Mouse (Mus musculus) lung, postnatal 0 days (tissue): Measurements from ENCODE around the gene Ankrd52. TPM values are rescaled to one million over a fixed set of nuclear protein-coding genes. Genes with fewer than 3 reads are reported as not detected.
A peak's percentile ranks its signal among the peaks of the same experiment; 100 is the strongest.

Source experiments
- ATAC-seq: fragments of 200-750 bp; cut with Nextera tagmentation; 2 replicates; pipeline ENCODE4 v1.8.0; 2017; ENCODE audit warnings: moderate library complexity
- DNase-seq: peaks from one replicate; pipeline ENCODE4 v3.0.0-alpha.2; 2016; ENCODE audit warnings: low spot score
- H3K27ac ChIP-seq: fragments of 300-500 bp; sonication (generic); 2 replicates; pipeline ENCODE4 v1.5.1; 2014; ENCODE audit warnings: antibody characterized with exemption, mild to moderate bottlenecking, low read length, mixed read lengths
- H3K27me3 ChIP-seq: fragments of 300-500 bp; sonication (generic); replicated peaks from 2 replicates; pipeline ENCODE4 v1.6.1; 2014; ENCODE audit warnings: low read length, mixed read lengths; ENCODE audit not compliant: insufficient read depth
- H3K36me3 ChIP-seq: fragments of 300-500 bp; sonication (generic); 2 replicates; pipeline ENCODE4 v1.6.1; 2014; ENCODE audit warnings: low read length, mixed read lengths; ENCODE audit not compliant: insufficient read depth
- H3K4me1 ChIP-seq: fragments of 300-500 bp; sonication (generic); 2 replicates; pipeline ENCODE4 v1.6.1; 2014; ENCODE audit warnings: antibody characterized with exemption, low read depth, low read length, mixed read lengths; ENCODE audit not compliant: insufficient read depth
- H3K4me2 ChIP-seq: fragments of 300-500 bp; sonication (generic); replicated peaks from 2 replicates; pipeline ENCODE4 v1.6.1; 2014; ENCODE audit warnings: low read depth, mild to moderate bottlenecking, low read length, moderate library complexity, mixed read lengths
- H3K4me3 ChIP-seq: fragments of 300-500 bp; sonication (generic); 2 replicates; pipeline ENCODE4 v1.5.1; 2014; ENCODE audit warnings: low read depth, low read length
- H3K9ac ChIP-seq: fragments of 300-500 bp; sonication (generic); replicated peaks from 2 replicates; pipeline ENCODE4 v1.6.1; 2014; ENCODE audit warnings: low read depth, mild to moderate bottlenecking
- H3K9me3 ChIP-seq: fragments of 300-500 bp; sonication (generic); 2 replicates; pipeline ENCODE4 v1.6.1; 2016; ENCODE audit warnings: low read length, mixed read lengths
- CTCF ChIP-seq: IDR thresholded peaks from 2 replicates; pipeline ENCODE4 v1.5.1; 2016; ENCODE audit warnings: antibody characterized with exemption, mild to moderate bottlenecking
- EP300 ChIP-seq: IDR thresholded peaks from 2 replicates; pipeline ENCODE4 v1.6.1; 2016; ENCODE audit warnings: antibody characterized with exemption, mild to moderate bottlenecking, control low read depth
- WGBS: fragments of 180-500 bp; shearing (Covaris S2); extraction: QIAGEN DNeasy Blood & Tissue Kit; methylation state at CpG from one replicate; pipeline ENCODE4 v1.1.7; 2014; 5-methylcytosine and 5-hydroxymethylcytosine counted together
- polyA plus RNA-seq: library from polyadenylated mRNA; unstranded; fragments of >200 nt; fragmentation: Nextera tagmentation; extraction: Ambion mirVana; gene quantifications from 2 replicates; pipeline ENCODE4 v1.2.1, GENCODE M21; 2015

The Ankrd52 gene
- polyA plus RNA-seq, 1 experiment from 2014 or later = 4.2 TPM

DNA sequence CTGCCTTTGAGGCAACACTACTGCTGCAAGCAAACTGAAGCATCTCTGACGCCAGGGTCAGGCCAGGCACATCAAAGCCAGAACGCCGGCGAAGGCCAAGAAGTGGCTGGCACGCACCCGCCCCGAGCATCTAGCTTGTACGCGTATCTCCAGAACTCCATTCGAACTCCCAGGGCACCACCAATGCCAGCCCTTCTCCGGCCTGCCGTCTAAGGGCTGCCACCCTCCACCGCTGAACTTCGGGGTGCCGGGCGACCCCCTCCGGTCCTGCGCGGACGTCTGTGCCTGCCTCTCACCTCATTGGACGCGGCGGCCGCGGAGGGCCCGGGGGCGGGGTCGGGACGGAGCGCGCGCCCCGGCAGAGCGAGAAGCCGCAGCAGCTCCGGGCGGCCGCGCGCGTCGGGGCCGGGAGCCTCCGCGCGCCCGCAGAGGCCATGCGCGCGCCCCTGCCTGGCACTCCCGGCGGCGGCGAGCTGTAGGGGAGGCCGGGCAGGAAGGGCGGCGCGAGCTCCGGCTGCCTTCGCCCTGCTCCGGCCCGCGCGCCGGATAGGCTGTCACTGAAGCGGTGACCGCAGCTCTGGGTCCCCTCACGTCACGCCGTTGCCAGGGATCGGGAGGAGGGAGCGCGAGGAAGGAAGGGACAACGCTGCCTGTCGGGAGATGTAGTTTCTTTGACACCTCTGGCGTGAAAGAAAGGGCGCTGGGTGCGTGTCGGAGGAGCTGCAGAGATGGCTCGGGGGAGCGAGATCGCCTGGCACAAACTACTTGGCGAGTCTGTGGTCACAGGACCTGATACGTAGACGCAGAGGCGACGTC, 8.3 kb upstream of the Ankrd52 start, which contains the start of gene Coq10a:
Gene Coq10a (minus strand): TSS at position 596 of the 816 bp plus-strand sequence.
- Histone ChIP-seq H3K4me2 (peak within 1 kb of the TSS; percentile 70), H3K36me3 (0 out of 2 replicates have a peak, but pooled peaks cover under 1% of the 10 kb centered on the region), H3K4me3 (peak within 1 kb of the TSS; percentile 70), H3K27me3 (no peaks in the 10 kb centered on the region), H3K4me1 (peaks cover 5% of the 10 kb centered on the region; the same call in 1 of the 2 replicates), H3K27ac (peak within 1 kb of the TSS; percentile 90), H3K9me3 (no peaks in the 10 kb centered on the region), H3K9ac (peak within 1 kb of the TSS; percentile 54)
- DNase-seq = peak; percentile 97
- under 1% methylated on average over 65 of the region's 87 CpGs for WGBS
- TF ChIP-seq EP300 (no peak), CTCF (no peak)
- ATAC-seq = peak; percentile 97

DNA sequence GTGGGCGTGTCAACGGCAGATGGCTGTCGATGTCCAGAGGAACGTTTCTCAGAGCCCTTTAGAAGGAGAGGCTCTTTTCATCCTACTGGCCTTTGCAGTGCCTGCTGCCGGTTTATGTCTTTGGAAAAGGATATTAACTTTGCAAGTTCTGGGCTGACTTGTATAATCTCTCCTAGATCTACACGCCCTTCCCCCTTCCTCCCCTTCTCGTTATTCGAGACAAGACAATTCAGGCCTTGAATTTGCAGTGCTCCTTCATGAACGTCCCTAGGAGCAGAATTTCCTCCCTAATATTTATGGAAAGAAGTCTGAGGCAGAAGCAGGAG, 7.7 kb upstream of the Ankrd52 start:
- H3K9me3 ChIP-seq = no peaks in the 10 kb centered on the region
- no peak for TF ChIP-seq CTCF
- no peak for TF ChIP-seq EP300

GRCm38 (mm10) chr10:128369599-128369998, 7.3 kb upstream of the Ankrd52 start:
- ATAC-seq (no peak), DNase-seq (no peak)
- H3K4me2 ChIP-seq = peak overlapping the region; percentile 70; the same call in 1 of the 2 replicates
- H3K9ac ChIP-seq = no peak overlapping the region
- 67% methylated on average over 6 of the region's 6 CpGs for WGBS
- H3K4me1 ChIP-seq = peaks cover 5% of the 10 kb centered on the region; the same call in 1 of the 2 replicates
- peak overlapping the region; percentile 90 for H3K27ac ChIP-seq
- no peaks in the 10 kb centered on the region for H3K9me3 ChIP-seq
- TF ChIP-seq CTCF (no peak), EP300 (no peak)
- H3K4me3 ChIP-seq = no peak overlapping the region
- no peaks in the 10 kb centered on the region for H3K36me3 ChIP-seq
- no peaks in the 10 kb centered on the region for H3K27me3 ChIP-seq

More for the DNA sequence above, 7.7 kb upstream of the Ankrd52 start:
- Histone ChIP-seq H3K4me1 (peaks cover 5% of the 10 kb centered on the region; the same call in 1 of the 2 replicates), H3K36me3 (no peaks in the 10 kb centered on the region), H3K9ac (peak overlapping the region; percentile 54), H3K4me3 (peak overlapping the region; percentile 70), H3K27me3 (no peaks in the 10 kb centered on the region), H3K27ac (peak overlapping the region; percentile 90), H3K4me2 (peak overlapping the region; percentile 70)
- DNase-seq (no peak), ATAC-seq (no peak)
- 2% methylated on average over 9 of the region's 9 CpGs for WGBS

DNA sequence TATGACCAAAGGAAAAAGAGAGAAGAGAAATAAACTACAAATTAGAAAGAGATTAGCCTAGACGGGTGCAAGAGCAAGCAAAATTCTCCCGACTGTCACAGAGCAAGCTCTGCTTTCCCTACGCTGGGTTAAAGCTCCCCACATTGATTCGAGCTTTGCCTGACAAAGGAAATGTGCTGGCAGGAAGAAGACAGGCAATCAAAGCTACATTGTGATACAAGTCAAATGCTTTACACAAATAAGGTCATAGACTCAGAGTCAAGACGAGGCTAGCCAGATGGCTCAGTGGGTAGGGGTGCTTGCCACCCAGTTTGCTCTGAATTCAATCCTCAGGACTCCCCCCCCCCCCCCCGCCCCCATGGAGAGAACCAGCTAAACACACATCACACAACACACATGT, 6.9 kb upstream of the Ankrd52 start:
- Histone ChIP-seq H3K9ac (no peak overlapping the region), H3K27me3 (no peaks in the 10 kb centered on the region), H3K4me1 (peaks cover 5% of the 10 kb centered on the region; the same call in 1 of the 2 replicates), H3K4me2 (no peak overlapping the region), H3K4me3 (no peak overlapping the region), H3K36me3 (no peaks in the 10 kb centered on the region), H3K27ac (no peak overlapping the region), H3K9me3 (no peaks in the 10 kb centered on the region)
- WGBS = 65% methylated on average over 5 of the region's 6 CpGs
- ATAC-seq = no peak
- TF ChIP-seq CTCF (no peak), EP300 (no peak)
- DNase-seq = no peak

DNA sequence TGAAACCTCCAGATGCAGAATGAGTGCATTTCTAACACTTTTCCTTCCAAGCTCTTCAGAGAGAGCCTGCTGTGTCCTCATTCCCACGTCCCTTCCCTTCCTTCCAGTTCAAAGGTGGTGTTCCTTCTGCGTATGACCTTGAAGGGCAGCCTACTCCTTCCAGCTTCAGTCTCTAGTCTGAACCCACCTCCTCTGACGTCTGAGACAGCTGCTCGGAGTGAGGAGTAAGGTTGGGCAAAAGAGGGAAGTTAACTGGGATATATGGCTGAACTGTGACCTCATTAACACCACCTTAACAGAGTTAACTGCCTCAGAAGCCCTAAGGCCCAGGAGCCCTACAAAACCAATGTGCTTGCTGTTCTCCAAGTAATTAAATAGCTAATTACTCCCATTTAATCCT, 6.3 kb upstream of the Ankrd52 start:
- Histone ChIP-seq H3K27me3 (no peaks in the 10 kb centered on the region), H3K36me3 (no peaks in the 10 kb centered on the region), H3K27ac (no peak overlapping the region), H3K9me3 (no peaks in the 10 kb centered on the region), H3K4me2 (no peak overlapping the region), H3K4me1 (peaks cover 5% of the 10 kb centered on the region; the same call in 1 of the 2 replicates), H3K9ac (no peak overlapping the region), H3K4me3 (no peak overlapping the region)
- peak; percentile 14 for DNase-seq
- no peak for ATAC-seq
- TF ChIP-seq EP300 (no peak), CTCF (no peak)
- WGBS = 59% methylated on average over 4 of the region's 4 CpGs

DNA sequence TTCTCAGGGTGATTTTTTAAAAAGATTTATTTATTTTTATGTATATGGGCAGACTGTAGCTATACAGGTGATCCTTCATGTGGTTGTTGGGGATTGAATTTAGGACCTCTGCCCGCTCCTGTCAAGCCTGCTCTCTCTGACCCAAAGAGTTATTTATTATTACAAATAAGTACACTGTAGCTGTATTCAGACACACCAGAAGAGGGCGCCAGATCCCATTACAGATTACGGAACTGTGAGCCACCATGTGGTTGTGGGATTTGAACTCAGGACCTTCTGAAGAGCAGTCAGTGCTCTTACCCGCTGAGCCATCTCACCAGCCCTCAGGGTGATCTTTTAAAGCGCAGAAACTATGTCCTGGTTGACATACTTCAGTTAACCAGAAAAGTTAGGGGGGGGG, 4.8 kb upstream of the Ankrd52 start:
- H3K27ac ChIP-seq = no peak overlapping the region

More for the DNA sequence above, 4.8 kb upstream of the Ankrd52 start:
- Histone ChIP-seq H3K36me3 (no peaks in the 10 kb centered on the region), H3K4me1 (peaks cover 5% of the 10 kb centered on the region; the same call in 1 of the 2 replicates), H3K9ac (no peak overlapping the region), H3K9me3 (no peaks in the 10 kb centered on the region), H3K4me3 (no peak overlapping the region), H3K4me2 (no peak overlapping the region), H3K27me3 (no peaks in the 10 kb centered on the region)
- DNase-seq (no peak), ATAC-seq (no peak)
- 85% methylated on average over 5 of the region's 5 CpGs for WGBS
- peak; percentile 34 for TF ChIP-seq CTCF
- no peak for TF ChIP-seq EP300
